Mouse (Mus musculus) embryo, embryonic 10.5 days (tissue): ENCODE measurements around the gene Lrrtm4.

Experiments used
- DNase-seq: peaks from one replicate; pipeline ENCODE4 v3.0.0-alpha.2; 2015; ENCODE audit warnings: low spot score

Gene Lrrtm4

DNA sequence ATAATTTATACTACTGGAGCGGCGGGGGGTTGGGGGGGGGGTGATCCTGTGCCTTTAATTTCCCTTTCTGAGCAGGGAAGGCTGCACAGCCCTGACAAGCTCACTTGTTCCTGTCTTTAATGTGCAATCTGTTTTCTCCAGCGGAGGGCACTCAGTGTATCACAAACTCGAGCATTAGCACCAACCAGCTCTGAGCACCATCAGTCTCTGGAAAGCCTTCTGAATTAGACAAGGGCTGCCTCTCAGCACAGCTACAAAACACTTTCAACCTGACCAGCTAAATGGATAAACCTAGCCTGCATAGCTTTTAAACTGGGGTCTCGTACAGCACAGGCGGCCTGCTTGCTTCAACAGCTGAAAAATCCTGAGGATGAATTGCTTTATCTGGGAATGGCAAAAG is at the start of gene Lrrtm4:
Lrrtm4 (plus strand) TSS at position 113 of the 400 bp plus-strand sequence.
- DNase-seq: peak; percentile 65

DNA sequence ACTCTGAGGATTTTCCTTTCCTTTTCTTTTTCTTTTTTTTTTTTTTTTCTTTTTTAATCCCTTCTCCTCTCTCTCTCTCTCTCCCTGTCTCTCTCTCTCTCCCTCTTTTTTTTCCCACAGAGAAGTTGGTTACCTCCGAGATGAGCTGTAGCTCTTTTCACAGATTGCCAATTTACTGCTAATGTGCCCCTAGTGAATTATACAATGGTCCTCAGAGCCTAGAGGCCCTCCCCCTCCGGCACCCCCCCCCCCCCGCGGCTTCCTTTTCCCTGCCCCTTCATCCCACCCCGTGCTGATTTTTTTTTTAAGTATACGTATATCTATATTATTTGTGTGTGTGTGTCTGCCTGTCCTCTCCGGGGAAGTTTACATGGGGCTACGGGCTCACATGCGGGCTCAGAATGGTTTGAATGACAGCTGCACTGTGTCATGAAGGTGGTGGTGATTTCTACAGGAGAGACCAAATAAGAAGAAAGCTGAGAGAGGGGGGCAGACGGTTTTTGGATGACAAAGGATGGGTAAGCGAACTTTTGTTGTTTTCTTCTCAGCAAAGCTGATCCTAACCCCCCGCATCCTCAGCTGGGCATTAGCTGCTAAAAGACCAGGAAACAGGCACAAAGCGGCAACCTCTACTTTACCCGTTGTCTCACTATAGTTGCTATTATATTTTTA is 648 bp downstream of the Lrrtm4 start:
- DNase-seq: peak; percentile 45

DNA sequence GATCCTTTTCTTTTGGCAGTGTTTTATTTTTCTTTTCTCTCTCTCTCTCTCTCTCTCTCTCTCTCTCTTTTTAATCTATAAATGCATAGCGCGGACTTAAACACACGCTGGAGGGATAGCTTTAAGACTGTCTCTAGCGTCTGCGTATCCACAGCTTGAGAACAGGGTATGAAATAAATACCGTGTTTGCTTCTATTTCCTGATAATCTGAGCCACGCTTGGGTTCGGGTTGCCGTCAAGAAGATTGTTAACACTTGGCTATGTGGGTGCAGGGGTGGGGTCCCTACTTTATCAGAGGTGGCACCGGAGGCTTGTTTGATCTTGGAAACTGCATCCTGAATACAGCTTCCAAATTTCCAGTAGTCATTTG is 1.2 kb downstream of the Lrrtm4 start:
- DNase-seq: peak; percentile 32

DNA sequence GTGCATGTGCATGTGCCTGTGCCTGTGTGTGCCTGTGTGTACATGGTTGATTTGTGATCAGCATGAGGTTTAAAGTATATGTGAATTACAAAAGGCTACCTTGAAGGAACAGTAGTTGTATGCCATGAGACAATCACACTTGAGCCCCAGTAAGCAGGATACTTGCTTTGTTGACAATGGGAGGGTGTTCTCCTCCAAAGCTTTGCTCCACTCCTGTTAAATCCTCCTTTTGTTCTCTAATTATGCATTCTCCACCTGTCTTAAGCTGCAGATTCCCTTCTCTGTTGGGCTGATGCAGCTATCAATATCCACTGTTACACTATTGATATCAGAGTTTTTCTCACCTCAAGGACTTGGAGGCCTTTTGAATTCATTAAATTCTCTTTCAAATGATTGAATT is 38.2 kb downstream of the Lrrtm4 start:
- DNase-seq: no peak

DNA sequence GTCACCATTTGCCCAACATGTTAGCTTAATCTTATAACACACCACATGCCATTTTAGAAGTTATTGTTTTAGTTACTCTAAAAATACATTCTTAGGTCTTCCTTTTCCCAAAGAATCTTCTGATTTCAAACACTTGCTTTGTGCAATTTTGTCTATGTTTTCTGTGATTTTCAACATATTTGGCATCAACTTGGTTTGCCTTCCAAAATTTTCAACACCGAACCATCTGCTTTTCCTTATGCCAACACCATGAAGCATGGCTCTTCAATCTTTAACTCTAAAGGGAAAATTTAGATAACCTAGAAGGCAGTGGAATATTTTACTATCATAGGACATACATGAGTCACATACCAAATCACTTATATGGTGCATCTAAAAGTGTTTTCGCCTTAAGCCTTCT is 59.3 kb downstream of the Lrrtm4 start:
- no peak for DNase-seq

DNA sequence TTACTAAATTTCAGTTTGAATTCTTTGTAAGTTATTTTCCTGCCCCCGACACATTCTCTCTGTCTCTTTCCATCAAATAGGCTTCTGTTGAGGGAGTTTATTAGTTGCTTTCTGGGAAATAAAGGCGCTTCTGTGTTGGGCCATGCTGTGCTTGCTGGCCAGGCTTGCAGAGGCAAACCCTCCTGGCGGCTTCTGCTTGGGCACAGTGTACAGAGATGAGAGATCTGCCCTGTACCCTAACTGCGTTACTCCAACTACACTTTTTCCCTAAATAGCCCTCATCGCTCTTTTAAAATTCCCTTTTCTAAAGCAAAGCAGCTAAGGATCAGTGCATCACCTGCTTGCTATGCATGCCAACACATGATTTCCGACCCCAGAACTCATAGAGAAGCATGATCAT is 60.6 kb downstream of the Lrrtm4 start:
- DNase-seq: no peak

DNA sequence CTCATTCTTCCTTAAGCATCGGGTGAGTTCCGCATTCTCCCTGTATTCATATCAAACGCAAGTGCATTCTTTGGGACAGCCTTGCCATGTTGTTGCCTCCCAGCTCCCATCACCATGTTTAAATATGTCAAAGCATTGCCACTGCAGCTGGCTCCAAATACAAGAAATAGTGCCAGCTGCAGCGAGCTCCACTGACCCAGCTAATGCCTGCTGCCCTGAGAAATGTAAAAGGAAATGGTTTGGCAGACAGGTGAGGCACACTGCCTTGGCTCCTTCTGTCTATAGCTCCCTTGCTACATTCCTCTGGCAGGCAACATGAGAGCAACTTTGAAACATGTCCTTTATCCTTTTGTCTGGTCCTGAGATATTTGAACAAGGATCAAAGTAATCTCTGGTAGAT is 76.2 kb downstream of the Lrrtm4 start:
- no peak for DNase-seq

DNA sequence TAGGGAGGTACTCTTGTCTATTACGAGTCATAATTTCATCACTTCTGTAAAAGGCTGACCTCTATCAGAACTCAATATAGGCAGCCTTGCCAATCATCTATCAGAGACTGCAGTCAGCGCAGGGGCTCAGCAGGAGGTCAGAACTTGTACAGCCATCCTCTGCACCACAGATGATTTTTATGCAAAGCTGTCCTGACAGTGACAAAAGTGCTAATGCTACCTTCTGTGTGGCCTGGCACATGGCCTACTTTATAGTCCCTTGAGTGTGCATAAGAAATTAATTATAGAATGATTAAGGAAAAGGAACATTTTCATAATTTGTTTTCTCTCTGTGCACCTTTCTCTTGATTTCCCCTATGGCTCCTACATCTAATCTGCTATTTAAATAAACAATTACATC is 86.7 kb downstream of the Lrrtm4 start:
- DNase-seq: no peak

DNA sequence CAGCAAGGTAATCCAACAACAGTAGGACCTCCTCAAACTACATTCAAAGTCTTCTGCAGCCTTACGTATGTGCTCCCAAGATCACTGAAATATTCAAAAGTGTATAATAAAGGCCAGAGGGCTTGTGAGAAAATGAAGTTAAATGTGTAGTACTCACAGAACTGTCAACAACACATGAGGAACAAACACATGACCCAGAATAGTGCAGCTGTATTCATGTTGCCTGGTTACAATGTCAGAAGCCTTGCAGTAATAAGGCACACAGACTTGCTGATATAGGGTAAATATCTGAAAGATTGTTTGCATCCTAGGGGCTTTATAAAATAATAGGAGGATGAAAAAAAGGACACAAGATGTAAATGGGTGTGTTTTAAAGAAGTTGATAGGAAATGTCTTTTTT is 87.2 kb downstream of the Lrrtm4 start:
- DNase-seq: no peak

DNA sequence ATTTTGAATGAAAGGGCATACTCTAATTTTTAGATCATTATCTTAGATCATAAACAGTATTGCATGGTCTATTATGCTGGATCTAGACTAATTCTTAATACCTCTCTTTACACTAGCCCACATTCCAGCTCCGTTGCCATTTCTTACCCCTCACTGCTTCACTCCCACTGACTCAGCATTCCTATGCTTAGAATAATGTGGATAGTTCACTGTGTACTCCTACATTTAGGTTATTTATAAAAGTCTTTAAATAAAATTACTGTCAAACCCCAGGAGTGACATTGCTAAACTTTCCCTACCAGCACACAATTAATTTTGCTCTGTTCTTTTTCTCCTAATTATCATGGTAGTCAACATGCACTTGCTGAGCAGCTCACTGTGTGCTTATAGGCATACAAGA is 107.7 kb downstream of the Lrrtm4 start:
- no peak for DNase-seq

DNA sequence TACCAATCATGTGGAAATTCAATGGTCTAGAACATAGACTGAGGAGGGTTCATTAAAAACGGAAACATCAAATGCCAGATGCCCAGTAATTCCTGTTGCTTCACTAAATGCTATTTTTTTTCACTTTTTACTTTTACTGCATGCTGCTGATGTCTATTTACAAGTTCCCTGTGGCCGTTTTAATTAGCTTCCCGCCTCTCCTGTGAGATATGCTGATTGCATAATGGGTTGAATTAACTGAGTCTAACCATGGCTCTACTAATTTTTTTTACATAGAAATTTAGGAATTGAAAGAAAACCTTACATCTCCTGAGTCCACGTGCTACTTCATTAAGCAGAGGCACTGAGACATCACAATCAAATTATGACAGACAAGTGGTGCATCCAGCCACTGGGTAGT is 143.9 kb downstream of the Lrrtm4 start:
- DNase-seq: no peak

DNA sequence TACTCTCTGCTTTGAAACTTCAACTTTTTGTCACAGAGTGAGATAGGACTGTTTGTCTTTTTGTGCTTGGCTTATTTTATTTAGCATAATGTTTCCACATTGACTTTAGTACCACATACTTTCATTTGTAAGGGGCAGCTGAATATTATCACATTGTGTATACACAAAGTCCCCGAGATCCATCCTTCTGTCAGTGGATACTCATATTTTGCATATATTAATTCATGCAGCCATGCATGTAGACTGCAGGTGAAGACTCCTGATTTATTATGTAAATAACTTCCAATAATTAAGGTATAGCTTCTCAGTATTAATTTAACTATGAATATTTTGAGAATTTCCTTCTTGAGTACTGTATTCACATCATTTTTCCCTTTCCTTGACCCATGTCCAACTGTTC is 163.2 kb downstream of the Lrrtm4 start:
- no peak for DNase-seq

DNA sequence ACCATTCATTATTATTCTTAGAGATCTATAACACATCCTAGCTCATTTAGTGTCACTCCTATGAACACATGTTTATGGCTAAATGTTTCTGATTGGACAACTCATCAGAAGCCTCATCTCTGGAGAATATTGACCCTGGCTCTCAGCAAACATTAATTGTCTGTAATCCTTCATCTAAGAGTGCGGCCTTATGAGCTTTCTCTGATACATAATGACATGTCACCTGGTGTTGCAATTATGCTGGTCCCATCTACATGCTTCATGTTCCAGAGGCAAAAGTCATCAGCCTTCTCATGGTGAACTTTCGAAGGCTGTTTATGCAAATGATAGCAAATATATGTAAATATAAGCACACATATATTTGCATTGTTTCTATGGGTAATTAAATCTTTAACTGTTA is 163.7 kb downstream of the Lrrtm4 start:
- DNase-seq: no peak

DNA sequence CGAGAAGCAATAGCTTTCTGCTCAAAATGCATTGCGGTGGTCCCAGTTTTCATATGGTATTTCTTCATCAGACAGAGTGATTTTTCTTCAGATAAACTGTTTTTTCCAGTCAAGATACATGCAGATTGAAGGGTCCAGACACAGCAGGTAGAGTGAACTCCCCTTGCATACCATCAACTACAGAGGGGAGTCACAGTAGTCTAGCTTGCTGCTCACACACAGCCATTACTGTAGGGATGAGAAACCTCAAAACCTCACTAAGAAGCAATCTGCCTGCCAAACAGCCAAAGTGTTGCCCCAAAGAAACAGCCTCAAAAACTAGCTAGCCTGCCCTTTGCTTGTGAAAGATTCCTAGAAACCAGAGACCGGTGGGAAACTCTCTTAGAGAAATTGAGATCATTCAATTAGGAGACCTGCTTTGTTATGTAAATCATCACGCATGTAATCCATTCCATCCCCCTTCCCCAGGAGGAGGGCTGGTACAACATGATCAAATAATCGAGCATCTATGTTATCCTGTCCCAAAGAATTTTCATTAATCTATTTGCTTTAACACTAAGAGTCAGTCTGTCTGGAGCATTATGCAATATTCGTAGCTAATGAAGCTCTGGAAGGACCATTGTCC is 166.9 kb downstream of the Lrrtm4 start:
- DNase-seq: no peak

DNA sequence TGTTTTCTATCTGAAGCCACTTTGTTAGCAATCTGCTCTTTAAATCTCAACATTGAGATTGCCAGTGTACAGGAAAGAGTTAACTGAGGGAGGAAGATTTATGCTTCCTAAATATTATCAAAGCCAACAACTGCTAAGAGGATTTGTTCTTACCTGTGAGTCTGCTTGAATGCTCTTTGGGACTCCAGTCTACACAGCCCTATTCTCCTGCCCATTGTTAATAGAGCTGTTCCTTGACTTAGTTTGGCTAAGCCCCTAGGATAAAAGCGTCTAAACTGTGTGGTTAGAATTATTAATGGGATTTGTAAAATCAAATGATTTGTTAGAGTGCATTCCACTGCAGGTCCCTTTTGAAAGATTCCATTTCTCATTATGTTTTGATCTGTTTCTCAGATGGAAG is 168.1 kb downstream of the Lrrtm4 start:
- no peak for DNase-seq

DNA sequence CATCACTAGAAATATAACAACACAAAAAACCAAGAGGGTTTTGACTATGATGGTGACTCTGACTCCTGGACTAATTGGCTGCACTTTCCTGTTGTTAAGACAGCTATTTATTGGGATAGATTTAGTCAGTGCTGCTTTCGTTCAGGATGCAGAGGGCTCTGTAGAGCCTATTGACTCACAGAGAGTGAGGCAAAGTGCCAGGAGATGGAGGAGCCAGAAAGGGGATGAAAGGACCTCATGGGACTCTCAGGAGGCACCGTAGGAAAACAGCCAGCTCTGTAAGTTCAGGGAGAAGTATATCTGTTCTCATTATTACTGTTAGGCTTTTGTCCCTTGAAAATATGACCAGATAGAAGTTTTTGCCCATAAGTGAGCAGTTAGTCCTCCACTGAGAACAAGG is 190.8 kb downstream of the Lrrtm4 start:
- DNase-seq: no peak

DNA sequence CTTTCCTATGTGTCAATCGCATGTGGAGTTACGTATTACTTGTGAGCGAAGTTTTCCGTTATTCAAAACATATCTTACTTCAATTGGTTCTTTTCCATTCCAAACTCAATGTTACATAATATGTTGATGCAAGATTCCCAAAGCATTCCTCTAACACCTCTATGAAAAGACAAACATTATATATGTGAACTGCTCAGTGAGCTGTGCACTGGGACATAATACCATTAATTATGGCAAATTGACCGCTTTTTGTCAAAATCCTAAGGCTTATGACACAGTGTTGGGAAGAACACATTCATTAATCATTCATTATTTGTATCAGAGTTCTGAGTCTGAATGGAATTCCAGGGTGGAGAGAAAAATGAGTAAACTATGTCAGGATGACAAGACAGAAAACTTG is 191.6 kb downstream of the Lrrtm4 start:
- no peak for DNase-seq

DNA sequence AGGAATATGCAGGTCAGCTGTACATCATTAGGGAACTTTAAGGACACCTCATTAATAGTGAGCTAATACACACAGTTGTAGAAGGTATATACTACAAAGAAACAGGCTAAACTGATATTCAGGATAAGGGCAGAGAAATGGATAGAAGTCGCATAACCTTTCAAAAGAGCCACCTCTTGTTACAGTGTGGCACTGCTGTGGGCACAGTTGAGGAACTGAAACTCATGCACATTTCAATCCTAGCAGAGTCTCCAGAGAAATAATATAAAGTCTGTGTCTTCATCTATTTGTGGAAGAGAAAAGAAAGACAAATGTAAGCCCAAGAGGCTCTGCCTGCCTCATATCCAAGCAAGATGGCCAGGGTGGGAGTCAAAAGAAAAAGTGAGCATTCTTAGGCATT is 242.9 kb downstream of the Lrrtm4 start:
- no peak for DNase-seq

DNA sequence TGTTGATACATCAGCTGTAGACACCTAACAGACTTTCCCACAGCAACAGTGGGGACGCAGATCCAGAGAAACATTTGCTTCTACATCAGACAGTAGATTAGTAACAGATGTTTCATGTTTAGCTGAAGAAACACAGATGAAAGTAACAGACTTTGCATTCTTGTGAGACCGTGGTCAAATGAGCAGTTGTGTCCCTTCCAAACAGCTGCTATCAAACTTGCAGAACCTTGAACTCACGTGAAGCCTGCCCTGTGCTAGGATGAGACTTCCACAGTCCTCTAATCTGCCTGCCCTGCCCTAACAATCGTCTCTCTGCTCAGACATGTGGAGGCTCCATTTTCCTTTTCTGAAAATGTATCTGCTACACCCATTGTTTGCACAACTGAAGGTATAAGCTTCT is 245.3 kb downstream of the Lrrtm4 start:
- DNase-seq: peak; percentile 7

DNA sequence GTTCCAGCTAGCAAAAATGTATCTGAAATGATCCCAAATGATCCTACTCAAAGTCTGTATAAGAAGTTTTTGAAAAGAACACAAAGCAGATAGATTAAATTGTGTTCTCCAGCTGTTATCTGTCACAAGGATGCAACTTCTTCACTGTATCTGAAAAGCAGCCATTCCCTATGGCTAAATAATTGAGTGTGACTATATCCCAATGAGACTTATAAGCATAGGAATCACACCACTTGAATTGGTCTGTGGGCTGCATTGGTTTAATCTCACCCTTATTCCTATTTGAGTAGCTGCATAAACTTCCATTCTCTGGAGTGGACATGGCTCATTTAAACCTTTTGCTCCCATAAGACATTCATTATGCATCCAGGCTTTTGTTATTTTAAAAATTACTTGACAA is 245.9 kb downstream of the Lrrtm4 start:
- no peak for DNase-seq

DNA sequence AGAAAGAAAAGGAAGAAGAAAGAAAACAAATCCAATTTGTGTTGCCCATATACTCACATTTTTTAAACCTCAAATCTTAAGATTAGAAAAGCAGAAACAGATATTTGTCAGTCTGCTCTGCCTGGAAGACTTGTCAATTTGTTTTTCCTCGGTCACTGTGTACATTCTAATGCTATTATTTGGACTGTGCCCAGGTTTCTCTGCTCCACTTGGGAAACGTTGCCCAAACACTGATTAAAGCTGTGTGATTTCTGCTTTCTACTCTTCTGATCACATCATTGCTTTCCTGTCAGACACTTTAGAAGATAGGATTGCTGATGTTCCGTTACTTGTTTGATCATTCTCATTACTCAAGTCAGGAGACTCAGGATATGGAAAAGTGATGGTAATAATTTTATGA is 247.1 kb downstream of the Lrrtm4 start:
- DNase-seq: no peak

DNA sequence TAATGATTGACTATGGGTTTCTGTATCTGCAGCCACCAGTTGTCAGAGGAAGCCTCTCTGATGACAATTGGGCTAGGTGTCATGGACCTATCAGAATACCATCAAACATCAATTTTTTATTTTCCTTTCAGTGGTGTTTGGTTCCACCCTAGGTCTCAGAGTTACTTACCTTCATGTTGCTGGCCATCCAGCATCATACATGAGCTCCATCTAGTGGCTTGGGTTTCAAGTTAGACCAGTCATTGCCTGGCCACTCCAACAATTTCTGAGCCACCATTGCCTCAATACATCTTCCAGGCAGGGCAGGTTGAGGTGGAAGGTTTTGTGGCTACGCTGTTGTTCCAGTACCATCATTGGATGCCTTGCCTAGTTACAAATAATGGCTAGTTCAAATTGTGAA is 268.3 kb downstream of the Lrrtm4 start:
- DNase-seq: peak; percentile 23

DNA sequence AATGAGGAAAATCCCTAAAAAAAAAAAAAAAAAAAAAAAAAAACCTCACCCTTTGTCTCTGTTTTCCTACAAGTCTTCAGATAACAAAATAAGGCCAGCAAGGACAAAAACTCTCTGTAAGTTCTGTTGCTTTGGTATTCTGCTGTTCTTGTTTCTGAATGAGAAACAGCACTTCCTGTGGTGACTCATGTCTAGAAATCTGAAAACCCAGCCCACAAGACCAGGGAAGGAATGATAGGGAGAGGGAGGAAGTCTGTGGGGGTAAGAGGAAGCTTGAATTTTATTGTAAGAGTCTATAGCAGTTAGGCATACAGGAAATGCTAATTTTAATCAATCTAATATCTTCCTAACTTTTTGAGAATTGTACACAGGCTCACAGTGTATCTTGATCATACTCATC is 283.2 kb downstream of the Lrrtm4 start:
- no peak for DNase-seq

DNA sequence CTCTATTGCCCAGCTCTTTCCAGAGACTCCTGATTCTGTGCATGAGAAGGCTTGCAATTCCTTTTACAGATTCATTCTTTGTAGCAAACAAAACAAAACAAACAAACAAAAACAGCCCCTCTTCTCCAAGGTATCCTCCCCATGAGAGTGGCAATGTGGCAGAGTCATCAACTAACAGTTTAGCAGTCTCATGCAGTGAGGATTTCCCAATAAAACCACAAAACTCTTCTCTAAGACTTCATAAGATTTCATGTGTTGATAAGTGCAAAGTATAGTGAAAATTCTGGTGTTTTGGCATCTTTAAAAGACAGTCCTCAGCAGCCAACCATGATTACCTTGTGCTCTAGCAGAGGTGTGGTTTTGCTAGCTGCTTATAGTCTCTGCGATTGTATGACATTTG is 284.9 kb downstream of the Lrrtm4 start:
- DNase-seq: no peak
